Comparison of ENCODE assay signal across 9 mouse cellular contexts in genomic region chr7:120874764-120875539, GRCm38 (mm10). TPM values are rescaled to one million over a fixed set of nuclear protein-coding genes. Genes with fewer than 3 reads are reported as not detected.
DNase-seq lines count a peak whose midpoint lies in the region; ATAC-seq and TF ChIP-seq lines count a peak whose summit lies in the region.
"Had no signal": no experiment of that assay in that cellular context is flagged by ENCODE, and none has a peak within 500 bp of the region (broad histone marks: within the 10 kb centered on the region; RNA-seq: fewer than 3 reads in every experiment).

No protein-coding gene starts in this region.

- no peaks in the 10 kb centered on the region for H3K9me3 ChIP-seq in forebrain, embryonic 12.5 days
- H3K9me3 ChIP-seq in forebrain, embryonic 11.5 days (ENCODE audit: control insufficient read depth, low read length) = no peaks in the 10 kb centered on the region
- H3K9me3 ChIP-seq in liver, embryonic 11.5 days (ENCODE audit: control insufficient read depth, low read length) = no peaks in the 10 kb centered on the region

- H3K4me1 ChIP-seq in forebrain, embryonic 12.5 days = 0 out of 2 replicates have a peak, but pooled peaks cover 2% of the 10 kb centered on the region
- no peaks in the 10 kb centered on the region for H3K4me1 ChIP-seq in forebrain, embryonic 11.5 days (replicated peaks; ENCODE audit: control insufficient read depth, insufficient read depth, low read length)
- H3K4me1 ChIP-seq in bone marrow, adult 2 months (ENCODE audit: control insufficient read depth, insufficient read depth, low read length) = peaks cover 2% of the 10 kb centered on the region; the same call in 1 of the 2 replicates
- H3K4me1 ChIP-seq in liver, embryonic 11.5 days (replicated peaks; ENCODE audit: control insufficient read depth, insufficient read depth, low read length) = peaks cover 28% of the 10 kb centered on the region

- H3K27me3 ChIP-seq in forebrain, embryonic 12.5 days = no peaks in the 10 kb centered on the region
- H3K27me3 ChIP-seq in forebrain, embryonic 11.5 days (ENCODE audit: control insufficient read depth, insufficient read depth, low read length) = no peaks in the 10 kb centered on the region
- H3K27me3 ChIP-seq in liver, embryonic 11.5 days (replicated peaks; ENCODE audit: control insufficient read depth, insufficient read depth, low read length) = no peaks in the 10 kb centered on the region

- WGBS in forebrain, embryonic 12.5 days = 79% methylated on average over 7 of the region's 7 CpGs
- WGBS in forebrain, embryonic 11.5 days = 78% methylated on average over 7 of the region's 7 CpGs
- 49% methylated on average over 7 of the region's 7 CpGs for WGBS in bone marrow, adult 2 months
- WGBS in liver, embryonic 11.5 days = 34% methylated on average over 7 of the region's 7 CpGs

- no peak for DNase-seq in forebrain, embryonic 11.5 days (ENCODE audit: low spot score)
- peak; percentile 54 for DNase-seq in liver, embryonic 11.5 days (ENCODE audit: low spot score)
- no peak for DNase-seq in Muller cell, postnatal 12 days (ENCODE audit: inconsistent ontology term)
- no peak for DNase-seq in cerebellum, adult 11-12 months
- no peak for DNase-seq in frontal cortex, postnatal 10 days (ENCODE audit: low spot score in 2 of 2)
- DNase-seq: cerebellum, postnatal 10 days had no signal

- H3K4me3 ChIP-seq in forebrain, embryonic 12.5 days (replicated peaks) = no peak overlapping the region
- H3K4me3 ChIP-seq in forebrain, embryonic 11.5 days (ENCODE audit: low read depth, low read length) = no peak overlapping the region
- H3K4me3 ChIP-seq in bone marrow, adult 2 months (replicated peaks; ENCODE audit: control insufficient read depth, low read depth, low read length) = peak overlapping the region; percentile 47
- H3K4me3 ChIP-seq in liver, embryonic 11.5 days (ENCODE audit: low read depth, low read length) = no peak overlapping the region

- H3K4me2 ChIP-seq in forebrain, embryonic 12.5 days = no peak overlapping the region
- H3K4me2 ChIP-seq in forebrain, embryonic 11.5 days (ENCODE audit: low read depth, low read length, severe bottlenecking) = no peak overlapping the region
- peak overlapping the region; percentile 46 for H3K4me2 ChIP-seq in liver, embryonic 11.5 days

- H3K9ac ChIP-seq in forebrain, embryonic 12.5 days = 0 out of 2 replicates have a peak overlapping the region, but pooled peaks have one; percentile 25
- no peak overlapping the region for H3K9ac ChIP-seq in forebrain, embryonic 11.5 days (ENCODE audit: low read length)
- H3K9ac ChIP-seq in liver, embryonic 11.5 days (ENCODE audit: low read depth, low read length) = peak overlapping the region; percentile 49

- H3K36me3 ChIP-seq in forebrain, embryonic 12.5 days (replicated peaks) = no peaks in the 10 kb centered on the region
- no peaks in the 10 kb centered on the region for H3K36me3 ChIP-seq in forebrain, embryonic 11.5 days (ENCODE audit: control insufficient read depth, insufficient read depth, low read length)
- no peaks in the 10 kb centered on the region for H3K36me3 ChIP-seq in liver, embryonic 11.5 days (ENCODE audit: control insufficient read depth, insufficient read depth, low read length)

- ATAC-seq in forebrain, embryonic 12.5 days (ENCODE audit: low FRiP score) = no peak
- ATAC-seq in forebrain, embryonic 11.5 days (replicated peaks; ENCODE audit: low FRiP score) = no peak
- peak; percentile 94 for ATAC-seq in liver, embryonic 11.5 days (replicated peaks; ENCODE audit: low FRiP score)
- peak; percentile 86 for ATAC-seq in megakaryocyte progenitor cell, adult 5-6 weeks (replicated peaks; ENCODE audit: poor library complexity)

- no peak for TF ChIP-seq POLR2A in bone marrow, adult 2 months (IDR thresholded peaks at IDR 0.05; ENCODE audit: borderline replicate concordance, control insufficient read depth, low read depth, low read length)

- H3K27ac ChIP-seq in forebrain, embryonic 12.5 days = no peak overlapping the region
- H3K27ac ChIP-seq in forebrain, embryonic 11.5 days (ENCODE audit: low read depth, low read length) = no peak overlapping the region
- peak overlapping the region; percentile 88 for H3K27ac ChIP-seq in bone marrow, adult 2 months (ENCODE audit: control insufficient read depth, insufficient read depth, low read depth, low read length, poor library complexity)
- peak overlapping the region; percentile 82 for H3K27ac ChIP-seq in liver, embryonic 11.5 days (ENCODE audit: low read depth, low read length)

- TF ChIP-seq CTCF in bone marrow, adult 2 months (IDR thresholded peaks at IDR 0.05; ENCODE audit: control insufficient read depth, insufficient read depth, low read length) = no peak

RNA-seq across cellular contexts. Expression of gene Eef2k, which starts 32.3 kb away (rescaled TPM):
- 20.6 and 21.3 TPM in 2 replicates for polyA plus RNA-seq in forebrain, embryonic 12.5 days (2016; fragmentation: Nextera tagmentation; extraction: Ambion mirVana)
- 10.0 and 12.7 TPM in 2 replicates for polyA plus RNA-seq in forebrain, embryonic 11.5 days (2014; fragmentation: Nextera tagmentation; extraction: Ambion mirVana)
- polyA plus RNA-seq in bone marrow, adult 2 months (2011; ENCODE audit: insufficient read depth, insufficient read length, low replicate concordance, missing spikeins) = 39.2 and 39.8 TPM in 2 replicates
- 21.2 and 23.2 TPM in 2 replicates for polyA plus RNA-seq in liver, embryonic 11.5 days (2014; fragmentation: Nextera tagmentation; extraction: Ambion mirVana)
- total RNA-seq in megakaryocyte progenitor cell, adult 5-6 weeks (2015) = 32.5 and 34.4 TPM in 2 replicates
- total RNA-seq in megakaryocyte progenitor cell, adult 5-6 weeks (2017) = 80.5 and 85.0 TPM in 2 replicates

RNA-seq across cellular contexts. Expression of gene Polr3e, which starts 42.6 kb away (rescaled TPM):
- 33.5 and 34.9 TPM in 2 replicates for polyA plus RNA-seq in forebrain, embryonic 12.5 days (2016; fragmentation: Nextera tagmentation; extraction: Ambion mirVana)
- polyA plus RNA-seq in forebrain, embryonic 11.5 days (2014; fragmentation: Nextera tagmentation; extraction: Ambion mirVana) = 27.1 and 29.1 TPM in 2 replicates
- 6.5 and 14.2 TPM in 2 replicates for polyA plus RNA-seq in bone marrow, adult 2 months (2011; ENCODE audit: insufficient read depth, insufficient read length, low replicate concordance, missing spikeins)
- polyA plus RNA-seq in liver, embryonic 11.5 days (2014; fragmentation: Nextera tagmentation; extraction: Ambion mirVana) = 30.0 and 31.3 TPM in 2 replicates
- 14.0 and 15.1 TPM in 2 replicates for total RNA-seq in megakaryocyte progenitor cell, adult 5-6 weeks (2015)
- total RNA-seq in megakaryocyte progenitor cell, adult 5-6 weeks (2017) = 32.6 and 33.0 TPM in 2 replicates

Comparison
In these comparisons a context has a peak if more than half of its experiments do, and no peak if none do; other contexts are left out.
1. ATAC-seq: peak in liver, embryonic 11.5 days (single experiment) and megakaryocyte progenitor cell, adult 5-6 weeks (single experiment); none in forebrain, embryonic 12.5 days (single experiment) and forebrain, embryonic 11.5 days (single experiment).
2. H3K27ac ChIP-seq: peak in bone marrow, adult 2 months (single experiment) and liver, embryonic 11.5 days (single experiment); none in forebrain, embryonic 12.5 days (single experiment) and forebrain, embryonic 11.5 days (single experiment).